Mouse (Mus musculus) kidney, postnatal 36 days (tissue): ENCODE measurements around the gene Obox3.
"Not testable (repeated sequence)": the region's sequence is repeated elsewhere in the genome, so short reads cannot be mapped to it uniquely, and the experiment has no call there.

Experiments
- DNase-seq, 2 experiments: peaks; one replicate each; pipeline ENCODE4 v3.0.0; 2021 to 2022; ENCODE audit warnings: mixed read lengths in 2 of 2

The Obox3 gene

DNA sequence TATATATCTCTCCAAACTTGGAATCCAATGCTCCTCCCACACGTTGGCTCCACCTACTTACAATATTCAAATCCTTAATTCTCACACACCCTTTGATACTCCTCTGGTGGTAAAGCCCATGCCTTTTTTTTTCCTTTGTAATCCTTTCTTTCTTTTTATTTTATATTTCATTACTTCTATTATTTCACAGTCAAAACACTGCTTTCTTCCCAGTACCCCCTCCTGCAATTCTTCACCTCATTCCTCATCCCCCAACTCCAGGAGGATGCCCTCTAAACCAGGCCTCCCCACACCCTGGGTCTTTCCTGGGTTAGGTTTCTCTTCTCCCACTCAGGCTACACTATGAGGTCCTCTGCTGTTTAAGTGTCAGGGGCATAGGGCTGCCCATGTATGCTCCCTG is at the start of gene Obox3:
Gene Obox3 (minus strand): TSS at position 101 of the 400 bp plus-strand sequence.
- not testable (repeated sequence) for DNase-seq

DNA sequence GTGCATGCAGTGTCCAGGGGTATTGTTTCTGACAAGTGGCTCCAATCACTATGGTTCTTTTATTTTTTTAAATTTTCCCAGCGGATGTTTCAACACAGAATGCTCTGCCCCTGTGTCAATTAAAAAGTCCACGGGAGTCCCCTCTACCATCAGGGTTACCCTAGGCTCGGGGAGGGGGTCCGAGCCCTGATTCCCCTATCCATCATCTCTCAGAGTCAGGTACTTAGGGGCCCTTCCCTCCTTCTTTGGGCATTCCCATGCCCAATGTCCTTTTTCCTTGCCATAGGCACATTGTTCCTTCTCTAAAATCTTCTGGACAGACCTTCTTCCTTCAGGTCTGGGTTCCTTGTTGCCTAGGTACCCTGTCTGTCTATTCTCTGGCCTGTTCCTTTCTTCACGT is 130.3 kb downstream of the Obox3 start:
- DNase-seq, result not testable (repeated sequence)
